Mouse (Mus musculus) G1E (cell line): ENCODE data around the gene Cotl1. TPM values are rescaled to one million over a fixed set of nuclear protein-coding genes. Genes with fewer than 3 reads are reported as not detected.

Experiments
- ATAC-seq: 2 replicates; pipeline ENCODE4 v1.8.0; 2016; ENCODE audit warnings: mild to moderate bottlenecking; ENCODE audit not compliant: insufficient number of reproducible peaks, poor library complexity, low FRiP score, severe bottlenecking; ENCODE audit errors: extremely low read depth
- DNase-seq: peaks from one replicate; pipeline ENCODE4 v3.0.0; 2012; ENCODE audit warnings: low spot score
- H3K27me3 ChIP-seq: 2 replicates; pipeline ENCODE4 v1.6.1; 2012; ENCODE audit warnings: mild to moderate bottlenecking, low read length, inconsistent platforms; ENCODE audit not compliant: insufficient read depth
- H3K36me3 ChIP-seq: replicated peaks from 2 replicates; pipeline ENCODE3; 2012; ENCODE audit warnings: mild to moderate bottlenecking, inconsistent platforms
- H3K4me1 ChIP-seq: 2 replicates; pipeline ENCODE4 v1.6.1; 2012; ENCODE audit warnings: low read depth, low read length, inconsistent platforms, mixed read lengths; ENCODE audit not compliant: insufficient read depth
- H3K4me3 ChIP-seq: 2 replicates; pipeline ENCODE4 v1.5.1; 2012; ENCODE audit warnings: low read depth, mild to moderate bottlenecking, inconsistent platforms, low read length, moderate library complexity, mixed read lengths
- H3K9me3 ChIP-seq: replicated peaks from 2 replicates; pipeline ENCODE4 v1.6.1; 2012; ENCODE audit warnings: inconsistent platforms
- CTCF ChIP-seq: IDR thresholded peaks from 2 replicates; pipeline ENCODE4 v1.5.1; 2012; ENCODE audit warnings: low read depth, low read length, inconsistent platforms, mixed read lengths
- GATA1 ChIP-seq: IDR thresholded peaks from 2 replicates; pipeline ENCODE4 v1.6.1; 2012; ENCODE audit warnings: borderline replicate concordance, low read length, inconsistent platforms, mixed read lengths
- GATA2 ChIP-seq: IDR thresholded peaks from 2 replicates; pipeline ENCODE4 v1.6.1; 2012; ENCODE audit warnings: low read depth, low read length, inconsistent platforms, borderline replicate concordance
- POLR2AphosphoS5 ChIP-seq: IDR thresholded peaks from 2 replicates; pipeline ENCODE4 v1.6.1; 2012; ENCODE audit warnings: low read depth, low read length, inconsistent platforms; ENCODE audit not compliant: insufficient replicate concordance
- TAL1 ChIP-seq: conservative IDR thresholded peaks from 2 replicates; pipeline ENCODE4 v1.6.1; 2012; ENCODE audit warnings: low read depth, low read length, inconsistent platforms, mixed read lengths
- polyA plus RNA-seq: library from polyadenylated mRNA; stranded (reverse); fragments of >175 nt; gene quantifications from 2 replicates; pipeline ENCODE4 v1.2.3, GENCODE M21; 2012
- total RNA-seq, 2 experiments: library from RNA; stranded (forward) in 1 of 2; stranded (reverse) in 1 of 2; fragments of 200-1000 nt in 1 of 2; fragments of >200 nt in 1 of 2; fragmentation: Nextera tagmentation in 1 of 2; gene quantifications; 2 replicates each; pipeline ENCODE4 v1.2.3; 2014 to 2017

Gene Cotl1
- total and polyA plus RNA-seq, 3 experiments = 23.9 to 72.5 (median 63.4) TPM

DNA sequence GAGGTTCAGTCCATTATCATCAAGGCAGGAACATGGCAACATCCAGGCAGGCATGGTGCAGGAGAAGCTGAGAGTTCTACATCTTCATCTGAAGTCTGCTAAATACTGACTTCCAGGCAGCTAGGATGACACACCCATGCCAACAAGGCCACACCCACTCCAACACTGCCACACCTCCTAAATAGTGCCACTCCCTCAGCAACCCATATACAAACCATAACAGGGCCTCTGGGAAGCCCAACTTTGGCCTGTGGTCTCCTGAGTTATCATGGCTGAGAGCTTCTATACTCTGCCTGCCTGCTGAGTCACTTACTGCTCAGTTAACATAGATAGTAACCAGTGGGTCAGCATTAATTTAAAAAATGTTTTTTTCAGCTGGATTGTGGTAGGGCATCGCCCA lies 32.8 kb upstream of the Cotl1 start:
- no peak for TF ChIP-seq CTCF
- TF ChIP-seq GATA2 = no peak
- TF ChIP-seq TAL1 = no peak
- no peak for TF ChIP-seq POLR2AphosphoS5
- no peak for TF ChIP-seq GATA1
- Histone ChIP-seq H3K27me3 (peaks cover 7% of the 10 kb centered on the region; the same call in 1 of the 2 replicates), H3K4me3 (no peak overlapping the region), H3K4me1 (no peaks in the 10 kb centered on the region), H3K9me3 (peaks cover 9% of the 10 kb centered on the region), H3K36me3 (peaks cover 51% of the 10 kb centered on the region)
- DNase-seq (no peak), ATAC-seq (peak; percentile 28)

DNA sequence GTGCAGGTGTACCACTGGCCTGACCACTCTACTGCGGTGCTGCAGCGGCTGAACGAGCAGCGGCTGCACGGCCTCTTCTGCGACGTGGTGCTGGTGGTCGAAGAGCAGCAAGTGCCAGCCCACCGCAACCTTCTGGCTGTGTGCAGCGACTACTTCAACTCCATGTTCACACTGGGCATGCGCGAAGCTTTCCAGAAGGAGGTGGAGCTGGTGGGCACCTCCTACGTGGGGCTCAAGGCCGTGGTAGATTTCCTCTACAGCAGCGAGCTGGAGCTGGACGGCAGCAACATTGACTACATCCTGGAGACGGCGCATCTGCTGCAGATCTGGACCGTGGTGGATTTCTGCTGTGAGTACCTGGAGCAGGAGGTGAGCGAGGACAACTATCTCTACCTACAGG lies 29.3 kb upstream of the Cotl1 start:
- no peak for ATAC-seq
- no peak for DNase-seq
- Histone ChIP-seq H3K4me1 (no peaks in the 10 kb centered on the region), H3K27me3 (peaks cover 3% of the 10 kb centered on the region; the same call in 1 of the 2 replicates), H3K36me3 (peaks cover 55% of the 10 kb centered on the region), H3K9me3 (peaks cover 9% of the 10 kb centered on the region), H3K4me3 (no peak overlapping the region)
- no peak for TF ChIP-seq POLR2AphosphoS5
- TF ChIP-seq TAL1 = no peak
- no peak for TF ChIP-seq GATA1
- TF ChIP-seq CTCF = no peak

DNA sequence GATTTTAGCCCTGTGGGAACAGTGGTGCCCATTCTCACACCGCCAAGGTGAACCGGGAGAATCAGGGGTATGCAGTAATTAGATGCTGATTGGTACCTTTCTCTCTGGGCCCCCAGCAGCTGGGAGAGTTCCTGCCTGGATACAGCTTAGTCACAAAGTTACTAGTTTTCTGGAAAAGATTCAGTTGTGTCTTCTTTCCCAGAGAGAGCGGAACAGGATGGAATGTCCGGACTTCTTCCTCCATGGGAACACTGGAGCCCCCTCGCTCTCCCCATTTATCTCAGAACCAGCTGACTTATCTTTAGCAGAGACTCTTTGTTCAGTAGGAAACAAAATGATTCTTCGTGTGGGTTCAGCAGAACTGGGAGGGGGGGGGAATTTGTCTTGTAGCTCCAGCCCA lies 22.4 kb upstream of the Cotl1 start:
- H3K4me3 ChIP-seq = peak overlapping the region; percentile 88
- no peak for DNase-seq
- H3K36me3 ChIP-seq = peaks cover 17% of the 10 kb centered on the region
- ATAC-seq = no peak
- H3K4me1 ChIP-seq = peaks cover 18% of the 10 kb centered on the region
- no peak for TF ChIP-seq GATA1
- TF ChIP-seq TAL1 = no peak
- TF ChIP-seq GATA2 = no peak
- TF ChIP-seq POLR2AphosphoS5 = no peak
- TF ChIP-seq CTCF = no peak
- H3K27me3 ChIP-seq = peaks cover 21% of the 10 kb centered on the region
- no peaks in the 10 kb centered on the region for H3K9me3 ChIP-seq

DNA sequence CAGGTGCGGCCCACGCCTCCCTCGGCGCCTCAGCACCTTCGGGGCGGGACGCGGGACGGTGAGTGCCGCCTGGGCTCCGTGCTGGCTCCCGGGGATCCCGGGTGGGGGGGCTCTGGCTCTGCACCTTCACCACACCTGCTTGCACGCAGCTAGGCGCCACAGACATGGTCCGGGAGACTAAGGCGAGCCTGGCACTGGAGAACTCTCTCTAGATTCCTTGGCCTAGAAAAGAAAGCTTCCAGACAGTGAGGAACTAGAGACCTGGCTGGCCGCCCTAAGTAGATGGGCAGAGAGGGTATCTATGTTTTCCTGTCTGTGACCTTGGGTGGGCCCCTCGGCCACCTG lies 22.0 kb upstream of the Cotl1 start:
- peaks cover 17% of the 10 kb centered on the region for H3K36me3 ChIP-seq
- ATAC-seq (no peak), DNase-seq (no peak)
- H3K4me1 ChIP-seq = peaks cover 18% of the 10 kb centered on the region
- H3K9me3 ChIP-seq = no peaks in the 10 kb centered on the region
- H3K27me3 ChIP-seq = peaks cover 24% of the 10 kb centered on the region
- no peak for TF ChIP-seq GATA1
- TF ChIP-seq POLR2AphosphoS5 = no peak
- TF ChIP-seq CTCF = no peak
- no peak for TF ChIP-seq GATA2
- no peak for TF ChIP-seq TAL1
- peak overlapping the region; percentile 88 for H3K4me3 ChIP-seq

DNA sequence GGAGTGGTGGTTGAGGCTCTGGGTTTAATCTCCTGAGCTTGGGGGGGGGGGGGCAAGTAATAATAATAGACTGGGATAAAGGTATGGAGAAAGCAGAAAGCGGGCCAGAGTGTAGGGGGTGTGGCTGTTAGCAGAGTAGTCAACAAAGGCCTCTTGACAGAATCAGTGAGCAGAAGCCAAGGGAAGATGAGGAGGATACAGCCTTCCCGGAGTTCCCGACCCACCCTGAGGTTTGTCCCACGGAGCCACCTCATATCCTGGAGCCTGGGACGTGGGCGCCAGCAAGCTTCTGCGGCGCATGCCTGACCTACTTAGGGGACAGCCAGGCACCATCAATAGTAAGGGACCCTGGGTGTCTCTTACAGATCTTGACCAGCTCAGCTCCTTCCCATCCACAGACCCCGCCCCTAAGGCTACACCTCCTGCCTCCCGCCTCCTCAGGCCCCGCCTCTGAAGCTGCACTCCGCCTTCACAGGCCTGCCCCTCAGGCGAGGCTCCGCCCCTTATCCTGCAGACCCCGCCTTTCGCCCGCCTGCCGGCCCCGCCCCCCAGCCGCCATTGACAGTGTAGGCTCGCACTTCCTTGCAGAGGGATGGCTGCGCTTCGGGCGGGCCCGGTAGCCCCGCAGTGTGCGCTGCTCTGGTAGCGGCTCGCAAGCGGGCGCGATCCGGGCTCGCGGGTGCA lies 21.5 kb upstream of the Cotl1 start, which contains the start of gene Klhl36:
Klhl36 (plus strand) TSS at position 561 of the 684 bp plus-strand sequence.
- no peak for TF ChIP-seq CTCF
- DNase-seq = peak; percentile 93
- H3K36me3 ChIP-seq = peaks cover 14% of the 10 kb centered on the region
- no peaks in the 10 kb centered on the region for H3K9me3 ChIP-seq
- peaks cover 18% of the 10 kb centered on the region for H3K4me1 ChIP-seq
- peak; percentile 97 for ATAC-seq
- peaks cover 24% of the 10 kb centered on the region for H3K27me3 ChIP-seq
- H3K4me3 ChIP-seq = peak within 1 kb of the TSS; percentile 88

DNA sequence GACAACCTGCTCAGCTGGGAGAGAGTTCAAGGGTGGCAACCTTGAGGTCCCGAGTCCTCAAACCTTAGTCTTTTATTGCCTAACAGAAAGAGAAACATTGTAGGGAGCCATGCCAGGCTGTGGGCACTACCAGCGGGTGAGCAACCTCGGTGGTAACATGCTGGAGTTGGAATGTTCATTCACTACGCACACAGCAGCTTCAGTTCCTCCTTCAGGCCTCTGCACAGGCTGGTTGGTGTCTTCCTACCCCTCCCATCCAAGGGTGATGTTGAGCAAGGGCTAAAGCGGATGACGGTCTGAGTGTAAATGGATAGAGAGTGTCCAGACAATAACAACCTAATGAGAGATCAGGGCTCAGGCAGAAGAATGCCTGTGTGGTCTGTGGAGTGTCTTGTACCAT lies 17.4 kb upstream of the Cotl1 start:
- Histone ChIP-seq H3K4me3 (no peak overlapping the region), H3K4me1 (peaks cover 11% of the 10 kb centered on the region), H3K9me3 (no peaks in the 10 kb centered on the region), H3K27me3 (peaks cover 43% of the 10 kb centered on the region), H3K36me3 (no peaks in the 10 kb centered on the region)
- no peak for DNase-seq
- no peak for ATAC-seq
- TF ChIP-seq GATA1 (no peak), GATA2 (no peak), CTCF (no peak), TAL1 (no peak), POLR2AphosphoS5 (no peak)

DNA sequence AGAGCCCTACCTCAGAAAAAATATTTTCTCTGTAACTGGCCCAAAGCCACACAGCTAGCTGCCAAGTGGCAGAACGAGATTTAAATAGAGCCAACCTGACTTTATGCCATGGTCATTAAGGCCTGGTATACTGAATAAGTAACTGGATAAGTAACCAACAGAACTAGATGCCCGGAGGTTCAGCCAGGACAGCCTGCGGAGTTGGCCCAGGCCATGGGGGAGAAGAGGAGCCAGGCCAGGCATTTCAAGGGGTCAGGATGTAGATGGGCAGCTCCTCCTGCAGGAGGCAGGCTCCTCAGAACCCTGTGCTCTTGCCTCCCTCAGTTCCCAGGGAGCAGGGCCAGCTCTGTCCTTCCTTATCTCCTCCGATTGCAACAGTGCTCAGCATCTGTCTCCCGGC lies 15.3 kb upstream of the Cotl1 start:
- no peak for ATAC-seq
- no peaks in the 10 kb centered on the region for H3K9me3 ChIP-seq
- H3K27me3 ChIP-seq = peaks cover 44% of the 10 kb centered on the region
- no peaks in the 10 kb centered on the region for H3K36me3 ChIP-seq
- H3K4me3 ChIP-seq = no peak overlapping the region
- TF ChIP-seq CTCF (no peak), TAL1 (no peak), GATA2 (no peak)
- no peaks in the 10 kb centered on the region for H3K4me1 ChIP-seq
- DNase-seq = no peak
